Comparison of ENCODE assay signal across 8 mouse cellular contexts in the genomic region with DNA sequence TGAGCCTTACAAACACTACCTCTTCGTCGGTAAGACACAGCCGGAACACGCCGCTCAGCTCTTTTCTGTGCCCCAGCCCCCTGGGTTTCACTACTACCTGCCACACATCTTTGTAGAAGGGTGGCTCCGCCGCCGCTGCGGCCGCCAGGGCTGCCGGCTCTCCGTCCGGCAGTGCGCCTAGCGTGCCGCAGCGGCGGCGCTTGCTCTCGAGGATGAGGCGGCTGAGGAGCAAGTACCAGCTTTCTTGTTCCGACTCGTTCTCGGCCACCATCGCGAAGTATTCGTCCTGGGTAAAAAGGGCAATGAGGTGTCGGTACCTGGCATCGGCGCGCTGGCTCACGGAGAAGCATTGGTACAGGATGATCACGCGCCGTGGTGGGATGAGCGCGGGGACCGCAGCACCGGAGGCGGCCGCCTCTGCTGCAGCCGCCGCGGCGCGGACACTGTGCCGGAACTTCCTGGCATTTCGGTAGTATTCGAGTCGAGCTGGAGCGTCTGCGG. TPM values are rescaled to one million over a fixed set of nuclear protein-coding genes. Genes with fewer than 3 reads are reported as not detected.
DNase-seq lines count a peak whose midpoint lies in the region; ATAC-seq lines count a peak whose summit lies in the region.

No protein-coding gene starts in this region.

- no peak for DNase-seq in heart, adult 9 months (ENCODE audit: low spot score in 2 of 2)
- no peak for DNase-seq in layer of hippocampus, adult 9-10 months (ENCODE audit: low spot score)
- DNase-seq in cerebellum, adult 9-10 months: no peak
- no peak for DNase-seq in natural killer cell, adult 2 months (ENCODE audit: low spot score in 2 of 2)

- peak overlapping the region; percentile 63 for H3K4me2 ChIP-seq in heart, embryonic 16.5 days (ENCODE audit: low read depth, low read length)
- H3K4me2 ChIP-seq in hindbrain, embryonic 12.5 days (replicated peaks): peak overlapping the region; percentile 61
- peak overlapping the region; percentile 63 for H3K4me2 ChIP-seq in midbrain, embryonic 13.5 days (replicated peaks)

- H3K9me3 ChIP-seq in heart, embryonic 16.5 days (replicated peaks; ENCODE audit: control insufficient read depth, low read length): no peaks in the 10 kb centered on the region
- H3K9me3 ChIP-seq in hindbrain, embryonic 12.5 days (replicated peaks): no peaks in the 10 kb centered on the region
- no peaks in the 10 kb centered on the region for H3K9me3 ChIP-seq in midbrain, embryonic 13.5 days

- WGBS in heart, embryonic 16.5 days: 26% methylated on average over 51 of the region's 52 CpGs
- 21% methylated on average over 52 of the region's 52 CpGs for WGBS in hindbrain, embryonic 12.5 days
- whole genome bisulfite sequencing in midbrain, embryonic 13.5 days: 29% methylated on average over 51 of the region's 52 CpGs

- peak overlapping the region; percentile 45 for H3K4me3 ChIP-seq in heart, embryonic 16.5 days (ENCODE audit: low read length)
- peak overlapping the region; percentile 42 for H3K4me3 ChIP-seq in hindbrain, embryonic 12.5 days
- H3K4me3 ChIP-seq in midbrain, embryonic 13.5 days (replicated peaks): peak overlapping the region; percentile 48

- no peaks in the 10 kb centered on the region for H3K36me3 ChIP-seq in heart, embryonic 16.5 days (ENCODE audit: control insufficient read depth, insufficient read depth)
- no peaks in the 10 kb centered on the region for H3K36me3 ChIP-seq in hindbrain, embryonic 12.5 days
- no peaks in the 10 kb centered on the region for H3K36me3 ChIP-seq in midbrain, embryonic 13.5 days

- peaks cover 56% of the 10 kb centered on the region for H3K27me3 ChIP-seq in heart, embryonic 16.5 days (ENCODE audit: control insufficient read depth, insufficient read depth, low read length)
- H3K27me3 ChIP-seq in hindbrain, embryonic 12.5 days: peaks cover 77% of the 10 kb centered on the region
- peaks cover 79% of the 10 kb centered on the region for H3K27me3 ChIP-seq in midbrain, embryonic 13.5 days

- no peak overlapping the region for H3K27ac ChIP-seq in heart, embryonic 16.5 days (ENCODE audit: low read length)
- H3K27ac ChIP-seq in hindbrain, embryonic 12.5 days: no peak overlapping the region
- no peak overlapping the region for H3K27ac ChIP-seq in midbrain, embryonic 13.5 days

- ATAC-seq in heart, embryonic 16.5 days (replicated peaks; ENCODE audit: extremely low read depth, insufficient read depth, low FRiP score): no peak
- peak; percentile 36; the same call in 1 of the 2 replicates for ATAC-seq in common myeloid progenitor, adult 5-6 weeks (replicated peaks; ENCODE audit: low read depth, poor library complexity, severe bottlenecking)
- peak; percentile 49; the same call in 1 of the 2 replicates for ATAC-seq in hindbrain, embryonic 12.5 days (ENCODE audit: low FRiP score)
- ATAC-seq in midbrain, embryonic 13.5 days: peak; percentile 18

- no peaks in the 10 kb centered on the region for H3K4me1 ChIP-seq in heart, embryonic 16.5 days (ENCODE audit: control insufficient read depth, insufficient read depth, low read length)
- H3K4me1 ChIP-seq in hindbrain, embryonic 12.5 days: no peaks in the 10 kb centered on the region
- H3K4me1 ChIP-seq in midbrain, embryonic 13.5 days (replicated peaks): peaks cover 20% of the 10 kb centered on the region

- no peak overlapping the region for H3K9ac ChIP-seq in heart, embryonic 16.5 days (ENCODE audit: low read length)
- H3K9ac ChIP-seq in hindbrain, embryonic 12.5 days: no peak overlapping the region
- peak overlapping the region; percentile 44; the same call in 1 of the 2 replicates for H3K9ac ChIP-seq in midbrain, embryonic 13.5 days (replicated peaks)

RNA-seq across cellular contexts. Expression of a gene that starts 0.6 kb away (rescaled TPM):
- 0.03 TPM in 1 of 2 replicates, not detected in the other for polyA plus RNA-seq in heart, embryonic 16.5 days (2015; fragmentation: Nextera tagmentation; extraction: Ambion mirVana)
- total RNA-seq in common myeloid progenitor, adult 5-6 weeks (2017): not detected in 2 replicates
- 0.68 and 1.1 TPM in 2 replicates for polyA plus RNA-seq in hindbrain, embryonic 12.5 days (2016; fragmentation: Nextera tagmentation; extraction: Ambion mirVana)
- polyA plus RNA-seq in midbrain, embryonic 13.5 days (2015; fragmentation: Nextera tagmentation; extraction: Ambion mirVana): 1.4 and 2.0 TPM in 2 replicates
